22 mouse cellular contexts compared by ENCODE assay signal in genomic region chr1:52265886-52266516, GRCm38 (mm10). TPM values are rescaled to one million over a fixed set of nuclear protein-coding genes. Genes with fewer than 3 reads are reported as not detected.
A peak's percentile ranks its signal among the peaks of the same experiment; 100 is the strongest.
DNase-seq lines count a peak whose midpoint lies in the region; ATAC-seq and TF ChIP-seq lines count a peak whose summit lies in the region.
"Had no signal": no experiment of that assay in that cellular context is flagged by ENCODE, and none has a peak within 500 bp of the region (broad histone marks: within the 10 kb centered on the region; RNA-seq: fewer than 3 reads in every experiment).

No protein-coding gene starts in this region.

- no peaks in the 10 kb centered on the region for H3K9me3 ChIP-seq in limb, embryonic 12.5 days
- no peaks in the 10 kb centered on the region for H3K9me3 ChIP-seq in limb, embryonic 10.5 days (replicated peaks)
- no peaks in the 10 kb centered on the region for H3K9me3 ChIP-seq in limb, embryonic 14.5 days (ENCODE audit: control insufficient read depth, low read length)
- H3K9me3 ChIP-seq: embryonic facial prominence, embryonic 12.5 days; forebrain, embryonic 12.5 days; G1E; heart, embryonic 10.5 days; hindbrain, embryonic 12.5 days had no signal

- ATAC-seq in limb, embryonic 12.5 days (ENCODE audit: insufficient number of reproducible peaks, insufficient read depth, low FRiP score, low TSS enrichment, low read depth) = no peak
- ATAC-seq in limb, embryonic 14.5 days (ENCODE audit: low FRiP score, low read depth) = peak; percentile 68; the same call in 1 of the 2 replicates
- ATAC-seq: activated CD4-positive, CD25-positive, alpha-beta regulatory T cell, adult 4 months; forebrain, embryonic 16.5 days; hindbrain, embryonic 16.5 days; inflammation-experienced regulatory T-cells, adult 6 months; Patski had no signal

- H3K4me3 ChIP-seq in limb, embryonic 12.5 days (replicated peaks) = no peak overlapping the region
- no peak overlapping the region for H3K4me3 ChIP-seq in limb, embryonic 10.5 days
- no peak overlapping the region for H3K4me3 ChIP-seq in limb, embryonic 14.5 days (replicated peaks; ENCODE audit: low read length)
- H3K4me3 ChIP-seq: embryonic facial prominence, embryonic 12.5 days; forebrain, embryonic 12.5 days; heart, embryonic 10.5 days; hindbrain, embryonic 12.5 days had no signal

- 55% methylated on average over 3 of the region's 3 CpGs for WGBS in limb, embryonic 12.5 days
- 82% methylated on average over 3 of the region's 3 CpGs for WGBS in limb, embryonic 10.5 days
- 31% methylated on average over 3 of the region's 3 CpGs for WGBS in limb, embryonic 14.5 days

- 0 out of 2 replicates have a peak, but pooled peaks cover 8% of the 10 kb centered on the region for H3K4me1 ChIP-seq in limb, embryonic 12.5 days (replicated peaks)
- H3K4me1 ChIP-seq in limb, embryonic 10.5 days = no peaks in the 10 kb centered on the region
- peaks cover 14% of the 10 kb centered on the region for H3K4me1 ChIP-seq in limb, embryonic 14.5 days (ENCODE audit: control insufficient read depth, insufficient read depth, low read length)
- H3K4me1 ChIP-seq: forebrain, embryonic 12.5 days; heart, embryonic 10.5 days; hindbrain, embryonic 12.5 days had no signal

- H3K4me2 ChIP-seq in limb, embryonic 12.5 days = no peak overlapping the region
- no peak overlapping the region for H3K4me2 ChIP-seq in limb, embryonic 14.5 days (replicated peaks; ENCODE audit: low read depth, low read length, severe bottlenecking)
- H3K4me2 ChIP-seq: embryonic facial prominence, embryonic 12.5 days; forebrain, embryonic 12.5 days; hindbrain, embryonic 12.5 days had no signal

- H3K9ac ChIP-seq in limb, embryonic 12.5 days (replicated peaks) = no peak overlapping the region
- no peak overlapping the region for H3K9ac ChIP-seq in limb, embryonic 14.5 days (ENCODE audit: low read depth, low read length, severe bottlenecking)
- H3K9ac ChIP-seq: embryonic facial prominence, embryonic 12.5 days; forebrain, embryonic 12.5 days; hindbrain, embryonic 12.5 days had no signal

- H3K27ac ChIP-seq in limb, embryonic 12.5 days = 0 out of 2 replicates have a peak overlapping the region, but pooled peaks have one; percentile 13
- no peak overlapping the region for H3K27ac ChIP-seq in limb, embryonic 10.5 days
- H3K27ac ChIP-seq in limb, embryonic 14.5 days (replicated peaks; ENCODE audit: low read depth, low read length) = peak overlapping the region; percentile 43; the same call in 1 of the 2 replicates
- H3K27ac ChIP-seq: embryonic facial prominence, embryonic 12.5 days; forebrain, embryonic 12.5 days; heart, embryonic 10.5 days; hindbrain, embryonic 12.5 days had no signal

- no peaks in the 10 kb centered on the region for H3K27me3 ChIP-seq in limb, embryonic 12.5 days
- no peaks in the 10 kb centered on the region for H3K27me3 ChIP-seq in limb, embryonic 10.5 days (ENCODE audit: low read depth, poor library complexity, severe bottlenecking)
- no peaks in the 10 kb centered on the region for H3K27me3 ChIP-seq in limb, embryonic 14.5 days (ENCODE audit: control insufficient read depth, insufficient read depth, low read length)
- H3K27me3 ChIP-seq: embryonic facial prominence, embryonic 12.5 days; forebrain, embryonic 12.5 days; hindbrain, embryonic 12.5 days; Patski had no signal

- DNase-seq in cerebellum, adult 8-10 months = peak; percentile 24
- no peak for DNase-seq in cerebellum, postnatal 36 days
- no peak for DNase-seq in limb, embryonic 10.5 days (ENCODE audit: low spot score)
- DNase-seq in cerebellum, adult 9-11 months = peak; percentile 42
- no peak for DNase-seq in limb, embryonic 14.5 days (ENCODE audit: low spot score)
- no peak for DNase-seq in neural tube, embryonic 10.5 days (ENCODE audit: extremely low spot score, low spot score)
- DNase-seq in adrenal gland, adult 2 months = no peak
- DNase-seq: adrenal gland, postnatal 25 days; gastrocnemius, postnatal 25 days; heart, postnatal 4 days; kidney, adult 18-20 months had no signal

- no peaks in the 10 kb centered on the region for H3K36me3 ChIP-seq in limb, embryonic 12.5 days
- no peaks in the 10 kb centered on the region for H3K36me3 ChIP-seq in limb, embryonic 10.5 days
- no peaks in the 10 kb centered on the region for H3K36me3 ChIP-seq in limb, embryonic 14.5 days (ENCODE audit: control insufficient read depth, insufficient read depth, low read length)
- H3K36me3 ChIP-seq: embryonic facial prominence, embryonic 12.5 days; forebrain, embryonic 12.5 days; G1E; heart, embryonic 10.5 days; hindbrain, embryonic 12.5 days had no signal

- no peak for TF ChIP-seq POLR2A in limb, embryonic 14.5 days (IDR thresholded peaks at IDR 0.05; ENCODE audit: borderline replicate concordance, extremely low read depth, insufficient read depth, insufficient read length)

RNA-seq across cellular contexts. Expression of gene Gls, which starts 33.0 kb away (rescaled TPM):
- 33.5 and 35.6 TPM in 2 replicates for polyA plus RNA-seq in limb, embryonic 12.5 days (2016; fragmentation: Nextera tagmentation; extraction: Ambion mirVana)
- polyA plus RNA-seq in limb, embryonic 10.5 days (2016; fragmentation: Nextera tagmentation; extraction: Ambion mirVana) = 17.2 and 22.6 TPM in 2 replicates
- 110 and 126 TPM in 2 replicates for polyA plus RNA-seq in limb, embryonic 14.5 days (2012; rRNA removed)
- 44.9 and 45.0 TPM in 2 replicates for polyA plus RNA-seq in limb, embryonic 14.5 days (2014; fragmentation: Nextera tagmentation; extraction: Ambion mirVana)
- total RNA-seq in adrenal gland, adult 2 months (2021) = 10 to 100 TPM; 69.1 to 94.1 TPM
- 14.2 TPM in 2 replicates for polyA plus RNA-seq in adrenal gland, adult 2 months (2012; rRNA removed)

Comparison
In these comparisons a context has a peak if more than half of its experiments do, and no peak if none do; other contexts are left out.
1. DNase-seq: peak in cerebellum, adult 8-10 months (single experiment) and cerebellum, adult 9-11 months (single experiment); none in cerebellum, postnatal 36 days (0 of 2), limb, embryonic 10.5 days (single experiment), limb, embryonic 14.5 days (single experiment), neural tube, embryonic 10.5 days (single experiment) and adrenal gland, adult 2 months (single experiment).